Mouse (Mus musculus): ENCODE results near the gene Mrpl20. TPM values are rescaled to one million over a fixed set of nuclear protein-coding genes. Genes with fewer than 3 reads are reported as not detected.

The Mrpl20 gene
- polyA plus RNA-seq, 1 experiment from 2014 or later = 258 TPM

- H3K36me3 ChIP-seq (replicated peaks) = peaks cover 24% of the 10 kb centered on the region
- no peaks in the 10 kb centered on the region; the same call in 1 of the 2 replicates for H3K9me3 ChIP-seq
- peaks cover 30% of the 10 kb centered on the region for H3K27me3 ChIP-seq (ENCODE audit: poor library complexity, severe bottlenecking)
- WGBS = 7% methylated on average over 8 of the region's 8 CpGs
- DNase-seq (ENCODE audit: extremely low spot score, low spot score) = no peak
- H3K4me1 ChIP-seq = peaks cover 42% of the 10 kb centered on the region
- H3K27ac ChIP-seq = peak overlapping the region; percentile 85
- peak overlapping the region; percentile 56 for H3K4me3 ChIP-seq
Measured at GRCm38 (mm10) chr4:155840076-155841002, 37.7 kb downstream of the Mrpl20 start.

DNA sequence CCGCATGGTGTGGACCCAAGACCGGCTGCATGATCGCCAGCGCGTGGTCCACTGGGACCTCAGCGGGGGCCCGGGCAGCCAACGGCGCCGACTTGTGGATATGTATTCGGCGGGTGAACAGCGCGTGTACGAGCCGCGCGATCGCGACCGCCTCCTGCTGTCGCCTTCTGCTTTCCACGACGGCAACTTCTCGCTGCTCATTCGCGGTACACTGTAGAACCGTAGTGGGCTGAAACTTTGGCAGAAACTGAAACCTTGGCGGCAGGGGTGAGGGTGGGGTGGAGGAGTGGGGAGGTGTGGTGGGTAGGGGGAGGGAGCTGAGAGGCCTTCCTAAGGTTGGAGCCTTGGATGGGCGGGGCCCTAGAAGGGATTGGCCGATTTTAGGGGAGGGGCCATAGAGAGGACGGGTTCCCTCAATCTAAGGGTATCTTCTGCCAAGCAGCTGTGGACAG is 38.4 kb downstream of the Mrpl20 start:
- whole genome bisulfite sequencing = under 1% methylated on average over 32 of the region's 32 CpGs

GRCm38 (mm10) chr4:155841651-155842270 is 39.1 kb downstream of the Mrpl20 start:
- H3K4me1 ChIP-seq = peaks cover 48% of the 10 kb centered on the region
- DNase-seq (ENCODE audit: extremely low spot score, low spot score) = no peak
- peaks cover 30% of the 10 kb centered on the region for H3K27me3 ChIP-seq (ENCODE audit: poor library complexity, severe bottlenecking)
- H3K27ac ChIP-seq = 0 out of 2 replicates have a peak overlapping the region, but pooled peaks have one; percentile 73
- 35% methylated on average over 38 of the region's 38 CpGs for WGBS
- peak overlapping the region; percentile 56 for H3K4me3 ChIP-seq
- peaks cover 24% of the 10 kb centered on the region for H3K36me3 ChIP-seq (replicated peaks)
- no peaks in the 10 kb centered on the region; the same call in 1 of the 2 replicates for H3K9me3 ChIP-seq

More for the DNA sequence above, 38.4 kb downstream of the Mrpl20 start:
- H3K36me3 ChIP-seq (replicated peaks) = peaks cover 24% of the 10 kb centered on the region
- H3K9me3 ChIP-seq = no peaks in the 10 kb centered on the region; the same call in 1 of the 2 replicates
- H3K27ac ChIP-seq = peak overlapping the region; percentile 73
- DNase-seq (ENCODE audit: extremely low spot score, low spot score) = peak; percentile 55
- peak overlapping the region; percentile 56 for H3K4me3 ChIP-seq
- H3K4me1 ChIP-seq = peaks cover 42% of the 10 kb centered on the region
- peaks cover 30% of the 10 kb centered on the region for H3K27me3 ChIP-seq (ENCODE audit: poor library complexity, severe bottlenecking)

DNA sequence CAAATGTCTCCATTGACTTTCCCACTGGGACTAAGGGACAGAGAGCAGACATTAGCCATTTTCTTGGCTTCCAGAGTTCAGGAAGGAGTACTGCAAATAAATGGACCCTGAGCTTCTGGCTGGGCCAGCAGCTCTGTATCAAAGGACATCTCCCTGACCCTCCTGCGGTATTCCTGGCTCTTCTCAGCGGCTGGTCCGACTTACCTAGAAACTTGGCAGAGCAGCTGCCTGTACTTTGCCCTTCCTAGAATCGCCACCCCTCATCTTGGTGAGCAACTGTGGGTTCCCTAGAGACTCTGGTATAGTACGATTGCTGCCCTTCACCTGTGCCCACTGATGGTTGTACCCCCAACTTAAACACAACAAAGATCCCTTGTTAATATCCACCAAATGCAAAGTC is 40.6 kb downstream of the Mrpl20 start:
- DNase-seq (ENCODE audit: extremely low spot score, low spot score) = no peak
- no peak overlapping the region for H3K4me3 ChIP-seq
- 91% methylated on average over 5 of the region's 5 CpGs for WGBS
- no peaks in the 10 kb centered on the region for H3K9me3 ChIP-seq
- no peak overlapping the region for H3K27ac ChIP-seq
- peaks cover 30% of the 10 kb centered on the region for H3K27me3 ChIP-seq (ENCODE audit: poor library complexity, severe bottlenecking)
- peaks cover 52% of the 10 kb centered on the region for H3K4me1 ChIP-seq
- peaks cover 24% of the 10 kb centered on the region for H3K36me3 ChIP-seq (replicated peaks)

GRCm38 (mm10) chr4:155846871-155847578 is 44.3 kb downstream of the Mrpl20 start, which contains the start of gene Dvl1:
Dvl1 (plus strand) TSS chr4:155847402.
- Histone ChIP-seq H3K4me1 (peaks cover 40% of the 10 kb centered on the region), H3K27me3 (ENCODE audit: poor library complexity, severe bottlenecking) (peaks cover 9% of the 10 kb centered on the region), H3K4me3 (peak within 1 kb of the TSS; percentile 88), H3K36me3 (replicated peaks) (peaks cover 33% of the 10 kb centered on the region), H3K9me3 (no peaks in the 10 kb centered on the region), H3K27ac (peak within 1 kb of the TSS; percentile 90)
- DNase-seq (ENCODE audit: extremely low spot score, low spot score) = peak; percentile 90
- 2% methylated on average over 65 of the region's 65 CpGs for whole genome bisulfite sequencing

- Histone ChIP-seq H3K36me3 (replicated peaks) (peaks cover 30% of the 10 kb centered on the region), H3K27me3 (ENCODE audit: poor library complexity, severe bottlenecking) (peaks cover 1% of the 10 kb centered on the region), H3K4me1 (peaks cover 40% of the 10 kb centered on the region), H3K9me3 (no peaks in the 10 kb centered on the region), H3K4me3 (peak overlapping the region; percentile 88), H3K27ac (peak overlapping the region; percentile 90)
- DNase-seq (ENCODE audit: extremely low spot score, low spot score) = peak; percentile 63
- WGBS = 2% methylated on average over 69 of the region's 69 CpGs
Measured at GRCm38 (mm10) chr4:155847591-155848352, 45.1 kb downstream of the Mrpl20 start.

GRCm38 (mm10) chr4:155848434-155849095 is 45.9 kb downstream of the Mrpl20 start:
- H3K9me3 ChIP-seq = no peaks in the 10 kb centered on the region
- H3K4me3 ChIP-seq = peak overlapping the region; percentile 88
- H3K27me3 ChIP-seq (ENCODE audit: poor library complexity, severe bottlenecking) = no peaks in the 10 kb centered on the region
- peaks cover 30% of the 10 kb centered on the region for H3K36me3 ChIP-seq (replicated peaks)
- H3K27ac ChIP-seq = peak overlapping the region; percentile 90
- 58% methylated on average over 7 of the region's 7 CpGs for WGBS
- H3K4me1 ChIP-seq = peaks cover 40% of the 10 kb centered on the region
- DNase-seq (ENCODE audit: extremely low spot score, low spot score) = no peak

- Histone ChIP-seq H3K9me3 (no peaks in the 10 kb centered on the region), H3K4me3 (peak overlapping the region; percentile 88; the same call in 1 of the 2 replicates), H3K4me1 (peaks cover 40% of the 10 kb centered on the region), H3K36me3 (replicated peaks) (peaks cover 33% of the 10 kb centered on the region), H3K27ac (no peak overlapping the region), H3K27me3 (ENCODE audit: poor library complexity, severe bottlenecking) (no peaks in the 10 kb centered on the region)
- WGBS = 88% methylated on average over 2 of the region's 2 CpGs
- DNase-seq (ENCODE audit: extremely low spot score, low spot score) = no peak
Measured at GRCm38 (mm10) chr4:155849391-155849790, 46.7 kb downstream of the Mrpl20 start.

- Histone ChIP-seq H3K4me3 (peak overlapping the region; percentile 6; the same call in 1 of the 2 replicates), H3K27me3 (ENCODE audit: poor library complexity, severe bottlenecking) (no peaks in the 10 kb centered on the region), H3K4me1 (peaks cover 40% of the 10 kb centered on the region), H3K27ac (no peak overlapping the region), H3K36me3 (replicated peaks) (peaks cover 38% of the 10 kb centered on the region), H3K9me3 (no peaks in the 10 kb centered on the region)
- 92% methylated on average over 3 of the region's 3 CpGs for WGBS
- no peak for DNase-seq (ENCODE audit: extremely low spot score, low spot score)
Measured at GRCm38 (mm10) chr4:155849792-155850451, 47.2 kb downstream of the Mrpl20 start.

DNA sequence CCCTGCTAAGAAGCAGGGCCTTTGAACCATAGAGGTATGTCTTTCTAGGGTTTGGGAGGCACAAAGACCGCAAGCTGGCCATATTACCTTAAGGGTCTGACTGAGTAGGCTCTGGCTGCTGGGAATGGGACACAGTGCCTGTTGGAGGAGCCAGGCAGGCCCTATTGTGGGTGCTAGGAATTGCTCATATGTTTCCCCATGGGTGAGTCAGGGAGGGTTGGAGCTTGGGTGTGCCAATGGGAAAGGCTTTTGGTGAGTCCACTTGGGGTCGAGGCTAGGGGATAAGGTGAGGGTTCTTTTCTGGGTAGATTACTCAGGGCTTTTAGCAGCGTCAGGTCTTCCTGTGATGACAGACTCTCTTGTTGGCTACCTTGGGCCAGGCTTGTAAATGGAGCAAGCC is 48.7 kb downstream of the Mrpl20 start:
- Histone ChIP-seq H3K9me3 (no peaks in the 10 kb centered on the region), H3K27ac (no peak overlapping the region), H3K36me3 (replicated peaks) (peaks cover 53% of the 10 kb centered on the region), H3K27me3 (ENCODE audit: poor library complexity, severe bottlenecking) (no peaks in the 10 kb centered on the region), H3K4me3 (no peak overlapping the region), H3K4me1 (peaks cover 39% of the 10 kb centered on the region)
- DNase-seq (ENCODE audit: extremely low spot score, low spot score) = no peak
- WGBS = 94% methylated on average over 3 of the region's 3 CpGs

DNA sequence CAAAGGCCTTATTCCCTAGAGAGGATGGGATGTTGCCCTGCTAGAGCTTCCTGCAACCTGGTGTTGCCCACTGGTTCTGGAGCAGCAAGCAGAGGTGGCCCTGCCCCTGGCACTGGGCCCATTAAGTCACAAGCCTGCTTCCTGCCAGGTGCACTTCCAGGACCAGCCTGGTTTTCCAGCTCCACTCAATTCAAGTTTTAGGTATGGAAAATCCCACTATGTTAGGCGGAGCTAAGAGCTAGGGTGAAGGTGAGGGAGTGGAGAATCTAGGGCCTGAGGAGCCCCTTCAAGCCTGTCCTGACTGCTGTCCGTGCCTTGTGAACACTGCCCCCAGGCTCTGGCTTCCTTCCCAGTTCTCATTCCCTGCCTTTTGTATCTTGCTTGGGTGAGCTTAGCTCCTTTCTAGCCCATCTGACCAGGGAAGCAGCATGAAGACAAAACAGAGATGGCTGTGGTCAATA is 49.3 kb downstream of the Mrpl20 start:
- 86% methylated on average over 2 of the region's 2 CpGs for WGBS
- H3K9me3 ChIP-seq = no peaks in the 10 kb centered on the region
- H3K27me3 ChIP-seq (ENCODE audit: poor library complexity, severe bottlenecking) = no peaks in the 10 kb centered on the region
- DNase-seq (ENCODE audit: extremely low spot score, low spot score) = no peak
- peaks cover 59% of the 10 kb centered on the region for H3K36me3 ChIP-seq (replicated peaks)
- peaks cover 33% of the 10 kb centered on the region for H3K4me1 ChIP-seq
- H3K4me3 ChIP-seq = no peak overlapping the region
- H3K27ac ChIP-seq = no peak overlapping the region
